ENCODE assay signal across 9 mouse cellular contexts in the genomic region with DNA sequence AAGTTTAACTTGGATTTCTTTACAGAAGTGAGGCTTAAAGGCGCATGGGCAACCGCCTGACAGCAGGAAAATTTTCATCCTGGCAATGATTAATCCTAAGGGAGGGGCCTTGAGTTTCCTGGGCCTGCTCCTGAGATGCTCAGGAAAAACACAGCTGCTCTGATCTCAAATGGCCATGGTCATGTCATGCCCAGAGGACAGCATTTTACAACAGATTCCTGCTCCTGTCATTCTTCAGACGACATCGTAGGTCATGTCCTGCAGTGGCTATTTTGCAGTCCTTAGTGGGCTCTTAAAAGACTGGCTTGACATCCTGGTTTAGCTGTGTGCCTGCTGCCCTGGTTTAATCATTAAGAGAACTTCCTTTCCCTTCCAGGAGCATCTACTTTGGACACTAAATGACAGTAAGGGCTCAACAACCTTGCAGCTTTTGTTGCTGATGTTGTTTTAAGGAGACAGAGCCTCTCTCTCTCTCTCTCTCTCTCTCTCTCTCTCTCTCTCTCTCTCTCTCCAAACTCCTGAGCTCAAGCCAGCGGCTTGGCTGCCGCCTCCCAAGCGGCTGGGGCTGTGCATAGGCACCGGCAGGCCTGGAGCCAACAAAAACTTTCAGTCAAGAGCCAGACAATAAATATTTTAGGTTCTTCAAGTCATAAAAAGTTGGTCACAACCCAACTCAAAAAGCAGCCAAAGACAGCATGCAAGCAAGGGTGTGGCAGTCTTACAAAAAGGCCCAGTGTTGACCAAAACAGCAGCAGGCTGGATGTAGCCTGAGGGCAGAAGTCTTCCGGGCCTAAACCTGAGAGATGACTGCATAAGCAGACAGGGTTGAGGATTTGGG. TPM values are rescaled to one million over a fixed set of nuclear protein-coding genes. Genes with fewer than 3 reads are reported as not detected.
DNase-seq lines count a peak whose midpoint lies in the region; ATAC-seq and TF ChIP-seq lines count a peak whose summit lies in the region.
"Had no signal": no experiment of that assay in that cellular context is flagged by ENCODE, and none has a peak within 500 bp of the region (broad histone marks: within the 10 kb centered on the region; RNA-seq: fewer than 3 reads in every experiment).

No protein-coding gene starts in this region.

- H3K9me3 ChIP-seq in forebrain, embryonic 14.5 days (replicated peaks; ENCODE audit: control insufficient read depth, low read length) = no peaks in the 10 kb centered on the region
- no peaks in the 10 kb centered on the region for H3K9me3 ChIP-seq in forebrain, embryonic 13.5 days (replicated peaks)
- no peaks in the 10 kb centered on the region for H3K9me3 ChIP-seq in lung, postnatal 0 days (ENCODE audit: low read length)
- no peaks in the 10 kb centered on the region for H3K9me3 ChIP-seq in forebrain, embryonic 10.5 days

- H3K27me3 ChIP-seq in forebrain, embryonic 14.5 days (replicated peaks; ENCODE audit: control insufficient read depth, insufficient read depth, low read length) = no peaks in the 10 kb centered on the region
- no peaks in the 10 kb centered on the region for H3K27me3 ChIP-seq in forebrain, embryonic 13.5 days
- H3K27me3 ChIP-seq in lung, postnatal 0 days (replicated peaks; ENCODE audit: insufficient read depth, low read length) = no peaks in the 10 kb centered on the region
- no peaks in the 10 kb centered on the region for H3K27me3 ChIP-seq in forebrain, embryonic 10.5 days (ENCODE audit: poor library complexity, severe bottlenecking)

- peaks cover 69% of the 10 kb centered on the region for H3K36me3 ChIP-seq in forebrain, embryonic 14.5 days (ENCODE audit: control insufficient read depth, insufficient read depth, low read length)
- peaks cover 83% of the 10 kb centered on the region for H3K36me3 ChIP-seq in forebrain, embryonic 13.5 days (ENCODE audit: poor library complexity, severe bottlenecking)
- no peaks in the 10 kb centered on the region for H3K36me3 ChIP-seq in lung, postnatal 0 days (ENCODE audit: insufficient read depth, low read length)
- H3K36me3 ChIP-seq in forebrain, embryonic 10.5 days (replicated peaks) = peaks cover 74% of the 10 kb centered on the region

- no peak for TF ChIP-seq EP300 in lung, postnatal 0 days (IDR thresholded peaks at IDR 0.05)

- DNase-seq in forebrain, embryonic 14.5 days (ENCODE audit: low spot score) = peak; percentile 11
- peak; percentile 72 for DNase-seq in gastrocnemius, adult 18-20 months (ENCODE audit: low spot score)
- peak; percentile 82 for DNase-seq in kidney, adult 18-20 months
- DNase-seq in lung, postnatal 0 days (ENCODE audit: low spot score) = peak; percentile 72
- no peak for DNase-seq in forebrain, embryonic 10.5 days (ENCODE audit: extremely low spot score, low spot score)
- no peak for DNase-seq in cerebellum, adult 11 months
- no peak for DNase-seq in spleen, postnatal 14 days (ENCODE audit: low spot score in 2 of 2)

- no peaks in the 10 kb centered on the region for H3K4me1 ChIP-seq in forebrain, embryonic 14.5 days (ENCODE audit: control insufficient read depth, insufficient read depth, low read length)
- no peaks in the 10 kb centered on the region for H3K4me1 ChIP-seq in forebrain, embryonic 13.5 days
- peaks cover 10% of the 10 kb centered on the region; the same call in 1 of the 2 replicates for H3K4me1 ChIP-seq in lung, postnatal 0 days (ENCODE audit: insufficient read depth, low read depth, low read length)
- peaks cover under 1% of the 10 kb centered on the region; the same call in 1 of the 2 replicates for H3K4me1 ChIP-seq in forebrain, embryonic 10.5 days

- H3K4me2 ChIP-seq in forebrain, embryonic 14.5 days (ENCODE audit: low read length) = no peak overlapping the region
- no peak overlapping the region for H3K4me2 ChIP-seq in forebrain, embryonic 13.5 days
- no peak overlapping the region for H3K4me2 ChIP-seq in lung, postnatal 0 days (replicated peaks; ENCODE audit: low read depth, low read length)

- TF ChIP-seq CTCF in lung, postnatal 0 days (IDR thresholded peaks at IDR 0.05) = no peak

- no peak overlapping the region for H3K27ac ChIP-seq in forebrain, embryonic 14.5 days (ENCODE audit: low read depth, low read length)
- H3K27ac ChIP-seq in forebrain, embryonic 13.5 days = no peak overlapping the region
- H3K27ac ChIP-seq in lung, postnatal 0 days (ENCODE audit: low read length) = peak overlapping the region; percentile 78
- no peak overlapping the region for H3K27ac ChIP-seq in forebrain, embryonic 10.5 days

- ATAC-seq in forebrain, embryonic 14.5 days = no peak
- ATAC-seq in forebrain, embryonic 13.5 days = no peak
- peak; percentile 72 for ATAC-seq in lung, postnatal 0 days

- no peak overlapping the region for H3K9ac ChIP-seq in forebrain, embryonic 14.5 days (ENCODE audit: low read length)
- no peak overlapping the region for H3K9ac ChIP-seq in forebrain, embryonic 13.5 days
- H3K9ac ChIP-seq in lung, postnatal 0 days (replicated peaks; ENCODE audit: low read depth) = no peak overlapping the region

- WGBS in forebrain, embryonic 14.5 days = 72% methylated on average over 9 of the region's 9 CpGs
- 74% methylated on average over 9 of the region's 9 CpGs for WGBS in forebrain, embryonic 13.5 days
- WGBS in lung, postnatal 0 days = 31% methylated on average over 9 of the region's 9 CpGs
- WGBS in forebrain, embryonic 10.5 days = 78% methylated on average over 9 of the region's 9 CpGs

- no peak overlapping the region for H3K4me3 ChIP-seq in forebrain, embryonic 14.5 days (ENCODE audit: low read depth, low read length)
- H3K4me3 ChIP-seq in forebrain, embryonic 13.5 days = no peak overlapping the region
- no peak overlapping the region for H3K4me3 ChIP-seq in lung, postnatal 0 days (ENCODE audit: low read depth, low read length)
- H3K4me3 ChIP-seq in forebrain, embryonic 10.5 days = no peak overlapping the region
- H3K4me3 ChIP-seq: erythroblast, embryonic 14.5 days had no signal

RNA-seq across cellular contexts. Expression of a gene that starts 20.0 kb away (rescaled TPM):
- not detected in 2 replicates for polyA plus RNA-seq in forebrain, embryonic 14.5 days (2014; fragmentation: Nextera tagmentation; extraction: Ambion mirVana)
- 0.15 TPM in 1 of 2 replicates, not detected in the other for polyA plus RNA-seq in forebrain, embryonic 13.5 days (2015; fragmentation: Nextera tagmentation; extraction: Ambion mirVana)
- under 1 TPM; 0.16 to 0.43 TPM for total RNA-seq in gastrocnemius, adult 18-20 months (2021)
- polyA plus RNA-seq in lung, postnatal 0 days (2015; fragmentation: Nextera tagmentation; extraction: Ambion mirVana) = 16.0 and 20.0 TPM in 2 replicates
- not detected in 2 replicates for polyA plus RNA-seq in forebrain, embryonic 10.5 days (2016; fragmentation: Nextera tagmentation; extraction: Ambion mirVana)
- polyA plus RNA-seq: erythroblast, embryonic 14.5 days had no signal

RNA-seq across cellular contexts. Expression of a gene that starts 35.3 kb away (rescaled TPM):
- not detected in 2 replicates for polyA plus RNA-seq in forebrain, embryonic 14.5 days (2014; fragmentation: Nextera tagmentation; extraction: Ambion mirVana)
- polyA plus RNA-seq in forebrain, embryonic 13.5 days (2015; fragmentation: Nextera tagmentation; extraction: Ambion mirVana) = not detected in 2 replicates
- total RNA-seq in gastrocnemius, adult 18-20 months (2021) = not detected
- 66.6 and 99.1 TPM in 2 replicates for polyA plus RNA-seq in lung, postnatal 0 days (2015; fragmentation: Nextera tagmentation; extraction: Ambion mirVana)
- polyA plus RNA-seq in forebrain, embryonic 10.5 days (2016; fragmentation: Nextera tagmentation; extraction: Ambion mirVana) = not detected in 2 replicates
- polyA plus RNA-seq: erythroblast, embryonic 14.5 days had no signal

Comparison
In these comparisons a context has a peak if more than half of its experiments do, and no peak if none do; other contexts are left out.
1. DNase-seq: peak in forebrain, embryonic 14.5 days (single experiment), gastrocnemius, adult 18-20 months (single experiment), kidney, adult 18-20 months (single experiment) and lung, postnatal 0 days (single experiment); none in forebrain, embryonic 10.5 days (single experiment), cerebellum, adult 11 months (single experiment) and spleen, postnatal 14 days (0 of 2).
2. RNA of a gene that starts 20.0 kb away (polyA plus RNA-seq): 16.0 to 20.0 TPM in lung, postnatal 0 days; 0.15 TPM in forebrain, embryonic 13.5 days, not detected in forebrain, embryonic 14.5 days and not detected in forebrain, embryonic 10.5 days; every median in the first group is over 10 times any median in the second.
3. RNA of a gene that starts 35.3 kb away (polyA plus RNA-seq): 66.6 to 99.1 TPM in lung, postnatal 0 days; not detected in forebrain, embryonic 13.5 days, not detected in forebrain, embryonic 10.5 days and not detected in forebrain, embryonic 14.5 days; every median in the first group is over 10 times any median in the second.